Mouse (Mus musculus) 416B (cell line): Measurements from ENCODE around the gene Dhx37.
"Not testable (repeated sequence)": the region's sequence is repeated elsewhere in the genome, so short reads cannot be mapped to it uniquely, and the experiment has no call there.

Experiments
- DNase-seq: peaks from one replicate; pipeline ENCODE4 v3.0.0; 2011; ENCODE audit warnings: low read depth

Dhx37 gene

DNA sequence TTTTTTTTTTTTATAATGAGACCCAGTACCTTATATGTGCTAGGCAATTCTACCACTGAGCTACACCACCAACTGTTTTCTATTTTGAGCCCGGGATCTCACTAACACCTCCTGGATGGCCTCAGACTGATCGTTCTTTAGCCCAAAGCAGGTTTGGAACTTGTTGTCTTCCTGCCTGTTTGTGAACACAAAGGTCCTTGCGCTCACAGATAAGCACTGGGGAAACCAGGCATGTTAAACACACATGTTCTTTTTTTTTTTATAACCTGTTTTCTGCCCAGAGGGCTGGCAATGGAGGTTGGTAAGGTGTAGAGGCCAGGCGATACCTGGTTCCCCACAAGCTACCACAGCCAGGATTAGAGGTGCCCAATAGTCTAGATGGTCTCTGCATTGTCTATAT, 14.7 kb upstream of the Dhx37 start:
- no peak for DNase-seq

DNA sequence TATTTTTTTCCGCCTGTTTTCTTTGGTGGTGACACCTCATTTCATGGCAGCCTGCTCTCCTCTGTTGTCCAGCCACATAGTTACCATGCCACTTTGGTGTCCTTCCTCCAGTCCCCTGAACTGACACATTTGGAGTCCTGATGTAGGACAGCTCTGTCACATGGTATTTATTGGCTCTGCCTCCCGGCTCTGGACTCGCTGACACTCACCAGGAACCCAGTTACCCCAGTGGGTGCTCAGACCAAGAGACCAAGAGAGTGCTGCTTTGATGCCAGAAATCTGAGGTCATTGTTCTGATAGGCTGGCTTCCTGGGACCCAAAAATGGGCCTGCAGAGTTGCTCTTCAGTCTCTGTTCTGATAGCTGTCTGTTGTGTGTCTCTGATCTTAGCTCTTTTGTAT, 14.1 kb upstream of the Dhx37 start:
- no peak for DNase-seq

DNA sequence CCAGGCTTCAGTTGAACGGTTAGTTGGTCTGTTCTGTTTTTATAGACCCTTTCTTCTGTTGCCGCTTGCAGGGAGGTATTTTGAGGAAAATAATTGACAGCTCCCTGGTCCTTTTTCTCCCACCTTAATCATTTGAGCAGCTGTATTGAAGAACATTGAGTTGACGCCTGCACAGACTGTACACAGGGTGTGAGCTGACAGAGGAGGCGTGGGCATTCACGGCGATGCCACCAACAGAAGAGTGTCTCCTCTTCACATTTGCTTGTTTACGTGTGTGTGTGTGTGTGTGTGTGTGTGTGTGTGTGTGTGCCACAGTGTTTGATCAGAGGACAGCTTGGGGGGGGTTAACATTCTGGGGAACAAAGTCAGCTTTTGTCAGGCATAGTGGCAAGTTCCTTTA, 12.4 kb upstream of the Dhx37 start:
- no peak for DNase-seq

DNA sequence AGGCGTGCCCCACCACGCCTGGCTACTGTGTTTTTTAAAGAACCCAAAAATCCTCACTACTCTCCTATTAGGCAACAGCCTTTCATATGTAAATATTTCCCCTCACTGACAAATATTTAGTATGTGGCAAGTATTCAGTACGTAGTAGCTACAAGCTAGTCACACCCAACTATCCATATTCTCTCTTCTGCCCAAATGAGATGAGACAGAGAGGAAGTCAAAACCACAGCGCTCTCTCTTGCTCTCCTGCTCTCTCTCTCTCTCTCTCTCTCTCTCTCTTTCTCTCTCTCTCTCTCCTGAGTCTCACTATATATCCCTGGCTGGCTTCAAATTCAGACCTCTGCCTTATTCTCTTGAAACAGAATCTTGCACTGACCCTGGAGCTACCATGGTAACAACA, 10.6 kb upstream of the Dhx37 start:
- DNase-seq: peak; percentile 85

DNA sequence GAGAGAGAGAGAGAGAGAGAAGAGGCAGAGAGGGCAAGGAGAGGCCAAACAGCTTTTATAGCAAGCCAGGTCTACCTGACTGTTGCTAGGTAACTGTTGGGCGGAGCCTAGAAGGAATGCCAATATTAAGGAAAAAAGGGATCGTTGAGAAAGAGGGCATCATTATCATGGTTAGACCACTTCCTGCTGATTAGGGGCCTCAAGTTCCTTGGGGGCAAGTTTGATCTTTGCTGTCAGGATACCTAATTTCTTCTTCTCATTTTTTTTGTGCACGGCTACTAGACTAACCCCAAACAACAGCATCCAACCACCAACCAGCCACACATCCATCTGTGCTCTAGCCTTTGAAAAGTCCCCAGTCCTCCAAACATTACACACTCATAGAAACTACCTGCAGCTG, 10.0 kb upstream of the Dhx37 start:
- no peak for DNase-seq

DNA sequence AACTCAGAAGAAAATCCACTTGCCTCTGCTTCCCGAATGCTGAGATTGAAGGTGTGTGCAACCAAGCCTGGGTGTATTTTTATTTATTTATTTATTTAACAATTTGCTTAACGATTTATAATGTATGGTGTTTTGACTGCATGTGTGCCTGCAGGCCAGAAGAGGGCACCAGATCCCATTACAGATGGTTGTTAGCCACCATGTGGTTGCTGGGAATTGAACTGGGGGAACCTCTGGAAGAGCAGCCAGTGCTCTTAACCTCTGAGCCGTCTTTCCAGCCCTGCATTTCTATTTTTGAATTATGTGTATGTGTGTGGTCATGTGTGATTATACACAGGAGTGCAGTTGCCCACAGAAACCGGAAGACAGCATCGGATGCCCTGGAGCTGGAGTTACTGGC, 9.4 kb upstream of the Dhx37 start:
- no peak for DNase-seq

DNA sequence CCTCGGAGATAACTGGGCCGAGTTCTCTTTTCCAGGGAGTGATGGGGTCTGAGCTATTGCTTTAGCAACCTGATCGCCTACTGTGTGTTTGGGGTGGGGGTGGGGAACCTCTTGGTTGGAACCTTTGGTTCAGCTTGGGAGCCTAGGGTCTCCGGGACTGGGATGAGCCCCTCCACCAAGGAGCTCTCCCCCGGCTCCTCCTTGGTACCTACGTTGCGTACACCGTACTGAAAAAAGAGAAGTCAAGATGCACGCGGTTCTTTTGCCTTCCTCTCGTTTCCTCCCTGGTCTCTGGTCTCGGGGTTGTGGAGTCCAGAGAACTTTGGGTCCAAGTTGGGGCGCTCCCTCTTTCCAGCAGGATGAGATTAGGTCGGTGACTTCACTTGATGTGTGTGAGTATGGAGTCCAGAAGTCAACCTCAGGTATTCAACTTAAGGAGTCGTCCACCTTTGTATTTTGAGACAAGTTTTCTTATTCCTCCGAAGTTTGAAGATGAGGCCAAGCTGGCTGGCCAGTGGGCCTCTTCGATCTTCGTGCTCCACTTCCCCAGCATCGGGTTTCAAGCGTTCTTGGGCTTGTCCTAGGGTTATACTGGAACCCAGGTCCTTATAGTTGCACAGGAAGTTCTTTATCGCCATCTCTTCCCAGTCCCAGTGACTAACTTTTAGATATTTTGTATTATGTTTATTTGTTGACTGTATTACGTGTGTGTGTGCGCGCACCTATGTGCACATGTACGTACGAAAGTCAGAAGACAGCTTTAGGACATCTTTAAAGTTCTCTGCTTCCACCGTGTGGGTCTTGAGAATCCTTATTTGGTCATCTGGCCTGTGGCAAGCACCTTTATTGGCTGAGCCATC, 8.4 kb upstream of the Dhx37 start:
- peak; percentile 63 for DNase-seq

DNA sequence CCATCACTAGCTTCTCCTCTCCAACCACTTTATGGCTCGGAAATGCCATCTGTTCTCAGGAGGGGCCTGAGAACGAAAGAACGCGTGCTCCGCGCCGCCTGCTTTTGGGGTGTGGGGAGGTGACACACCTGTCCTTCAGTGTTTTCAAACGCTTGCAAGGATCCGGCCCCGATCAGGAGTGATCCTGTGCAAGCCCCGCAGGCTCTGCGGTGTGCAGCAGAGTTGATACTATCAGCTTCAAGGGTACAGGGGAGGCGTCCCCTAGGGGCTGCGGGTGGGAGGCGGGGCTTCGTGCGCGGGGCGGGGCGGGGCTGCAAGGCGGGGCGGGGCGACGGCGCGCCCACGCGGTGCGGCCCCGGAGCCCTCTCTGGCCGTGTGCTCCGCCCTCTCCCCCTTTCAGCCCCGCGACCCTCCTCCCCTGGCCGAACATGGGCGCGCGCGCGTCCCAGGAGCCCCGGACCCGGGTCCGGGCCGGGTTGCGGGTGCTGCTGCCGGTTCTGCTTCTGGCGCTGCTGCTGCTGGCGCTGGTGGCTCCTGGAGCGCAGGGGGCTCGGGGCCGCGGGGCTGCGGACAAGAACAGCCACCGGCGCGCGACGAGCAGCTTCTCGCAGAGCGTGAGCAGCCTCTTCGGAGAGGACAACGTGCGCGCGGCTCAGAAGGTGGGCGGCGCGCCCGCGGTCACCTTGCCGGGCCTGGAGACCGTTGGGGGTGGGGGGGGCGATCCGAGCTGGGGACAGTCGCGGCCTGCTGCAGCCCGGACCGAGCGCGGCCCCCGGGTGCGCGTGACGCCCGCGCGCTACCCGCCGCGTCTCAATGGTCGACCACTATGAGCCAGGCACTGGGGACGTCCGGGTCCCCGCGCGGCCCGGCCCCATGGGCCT, 7.6 kb upstream of the Dhx37 start, which contains the start of gene Bri3bp:
TSS of gene Bri3bp (plus strand) at position 335 of the 881 bp plus-strand sequence.
- peak; percentile 67 for DNase-seq

DNA sequence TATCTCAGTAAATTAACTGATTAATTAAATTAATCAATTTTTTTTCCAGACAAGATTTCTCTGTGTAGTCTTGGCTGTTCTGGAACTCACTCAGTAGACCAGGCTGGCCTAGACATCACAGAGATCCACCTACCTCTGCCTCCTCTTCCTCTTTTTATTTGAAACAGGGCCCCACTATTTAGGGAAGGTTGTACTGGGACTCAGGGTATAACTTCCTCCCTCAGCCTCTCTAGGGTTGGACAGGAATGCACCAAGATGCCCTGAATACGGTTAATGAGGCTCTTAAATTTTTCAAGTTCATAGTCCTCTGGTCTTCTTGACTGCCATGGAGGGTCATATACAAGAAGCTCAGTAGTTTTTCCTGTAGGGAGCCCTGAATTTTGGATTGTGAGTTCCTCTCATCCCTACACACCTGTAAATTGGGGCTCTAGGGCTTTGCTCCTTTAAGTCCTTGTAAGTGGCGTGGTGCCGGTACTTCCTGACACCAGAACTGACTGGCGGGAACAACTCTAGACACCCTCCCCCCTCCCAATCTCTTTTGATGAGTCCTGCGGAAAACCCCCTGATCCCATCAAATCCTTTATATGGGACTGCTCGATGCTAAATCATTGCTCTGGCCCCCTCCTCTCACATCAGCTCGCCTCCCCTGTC, 6.8 kb upstream of the Dhx37 start:
- DNase-seq: peak; percentile 74

DNA sequence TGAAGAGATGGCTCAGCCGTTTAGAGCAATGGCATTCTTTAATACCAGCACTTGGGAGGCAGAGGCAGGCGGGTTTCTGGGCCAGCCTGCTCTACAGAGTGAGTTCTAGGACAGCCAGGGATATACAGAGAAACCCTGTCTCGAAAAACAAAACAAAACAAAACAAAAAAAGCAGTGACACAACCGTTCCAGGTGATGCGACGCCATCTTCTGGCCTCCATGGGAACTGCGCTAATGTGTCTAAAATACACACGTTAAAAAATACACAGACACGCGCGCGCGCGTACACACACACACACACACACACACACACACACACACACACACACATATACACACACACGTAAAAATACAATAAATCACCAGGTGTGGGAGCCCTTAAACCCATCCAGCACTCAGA, 426 bp upstream of the Dhx37 start:
- peak; percentile 75 for DNase-seq

DNA sequence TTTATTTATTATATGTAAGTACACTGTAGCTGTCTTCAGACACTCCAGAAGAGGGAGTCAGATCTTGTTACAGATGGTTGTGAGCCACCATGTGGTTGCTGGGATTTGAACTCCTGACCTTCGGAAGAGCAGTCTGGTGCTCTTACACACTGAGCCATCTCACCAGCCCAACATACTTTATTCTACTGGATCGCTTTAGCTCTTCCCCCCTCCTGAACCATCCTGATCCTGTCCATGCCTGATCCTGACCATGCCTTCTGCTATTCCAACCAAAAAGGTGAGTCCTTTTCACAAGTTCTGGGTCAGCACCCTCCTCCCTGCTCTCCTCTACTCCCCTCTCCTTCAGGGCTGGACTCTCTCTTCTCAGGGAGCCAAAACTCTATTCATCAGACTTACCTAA, 1.6 kb downstream of the Dhx37 start:
- DNase-seq: not testable (repeated sequence)

DNA sequence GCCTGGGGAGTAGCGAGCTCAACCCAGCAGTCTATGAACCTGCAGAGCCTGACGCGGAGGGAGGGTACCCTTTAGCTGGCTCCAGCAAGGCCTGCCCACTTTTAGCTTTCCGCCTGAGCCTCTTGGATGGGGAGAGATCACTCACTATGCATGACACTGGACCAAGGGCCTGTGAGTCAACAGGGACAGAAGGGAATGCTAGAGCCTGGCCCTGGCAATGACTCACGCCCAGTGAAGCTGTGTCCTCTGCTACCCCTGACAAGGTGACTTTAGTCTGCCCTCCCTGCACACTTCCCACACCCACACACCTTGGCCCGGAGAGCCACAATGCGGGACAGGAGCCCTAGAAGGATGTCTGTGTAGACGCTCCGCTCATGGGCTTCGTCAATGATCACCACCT, 7.6 kb downstream of the Dhx37 start:
- no peak for DNase-seq

DNA sequence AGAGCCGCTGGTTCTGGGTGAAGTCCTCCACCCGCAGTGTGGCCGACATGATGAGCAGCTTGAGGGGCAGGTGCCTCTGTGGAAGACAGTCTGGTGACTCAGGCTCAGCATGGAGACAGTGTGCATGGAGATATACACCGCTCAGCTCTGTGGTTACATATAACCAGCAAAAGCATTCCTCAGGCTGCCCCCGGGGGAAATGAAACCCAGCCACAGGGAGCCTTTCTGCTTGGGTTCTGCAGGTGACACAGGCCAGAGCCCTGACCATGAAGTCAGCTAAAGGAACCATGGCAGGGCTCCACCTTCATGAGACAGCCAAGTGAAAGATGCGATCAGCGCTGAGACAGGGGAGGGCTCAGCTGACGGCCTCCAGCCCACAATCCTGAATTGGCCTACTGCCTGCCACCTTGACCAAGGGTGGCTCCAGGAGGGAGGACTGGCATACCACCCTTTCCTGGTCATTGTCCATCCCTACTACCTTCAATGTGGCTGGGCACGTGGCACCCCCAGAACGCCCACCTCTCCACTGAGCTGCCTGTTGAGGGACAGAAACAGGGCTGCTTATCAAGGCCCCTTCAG, 8.1 kb downstream of the Dhx37 start:
- DNase-seq: no peak

DNA sequence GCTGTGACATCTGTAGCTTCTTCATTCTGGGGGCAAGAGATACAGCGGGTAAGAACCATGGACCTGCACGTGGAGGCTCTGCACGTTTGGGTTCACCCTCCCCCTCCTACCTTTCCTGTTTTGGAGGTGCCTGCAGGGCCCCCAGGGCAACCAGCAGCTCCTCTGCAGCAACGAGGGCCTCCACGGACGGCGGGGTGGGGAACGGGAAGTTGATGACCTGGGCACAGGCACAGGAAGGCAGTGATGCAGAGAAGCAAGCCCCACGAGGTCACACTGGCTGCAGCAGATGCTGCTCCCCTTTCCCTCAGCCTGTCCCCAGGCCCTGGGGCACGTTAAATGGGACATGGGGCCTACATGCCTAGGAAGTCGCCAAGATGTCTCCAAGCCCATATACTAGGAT, 14.8 kb downstream of the Dhx37 start:
- DNase-seq: no peak

DNA sequence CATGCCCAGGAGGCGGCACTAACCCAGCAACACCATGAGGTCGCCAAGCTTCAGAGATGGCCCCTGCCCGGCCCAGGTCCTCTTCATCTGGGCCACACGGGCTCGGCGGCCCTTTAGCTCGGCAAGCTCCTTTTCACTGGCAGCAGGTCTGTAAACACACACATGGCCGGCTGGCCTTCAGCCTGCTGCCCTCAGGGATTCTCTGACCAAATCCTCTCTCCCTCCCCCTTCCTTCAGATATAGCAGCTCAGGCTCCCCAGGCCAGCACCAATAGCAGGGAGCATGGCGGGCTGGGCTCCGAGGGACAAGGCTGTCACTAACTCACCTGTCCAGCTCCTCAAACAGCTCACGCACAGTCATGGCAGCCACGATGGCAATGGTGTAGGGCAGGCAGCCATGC, 15.3 kb downstream of the Dhx37 start:
- DNase-seq: no peak

DNA sequence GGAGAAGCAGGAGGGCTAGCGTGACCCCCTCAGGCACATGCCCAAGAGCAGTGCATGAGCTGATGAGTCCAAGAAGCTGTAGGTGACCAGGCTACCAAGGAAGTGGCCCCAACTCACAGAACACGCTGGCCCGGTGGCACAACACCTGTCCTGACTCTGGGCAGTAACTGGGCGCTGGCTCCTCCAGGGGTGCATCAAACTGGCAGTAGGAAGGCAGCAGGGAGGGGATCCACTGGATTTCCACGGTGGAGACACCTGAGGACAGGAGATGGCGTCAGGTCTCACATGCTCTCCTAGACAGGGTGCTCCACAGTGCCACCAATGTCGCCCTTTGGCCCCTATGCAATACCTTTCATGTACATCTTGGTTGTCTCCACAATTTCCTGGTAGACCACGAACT, 17.7 kb downstream of the Dhx37 start:
- DNase-seq: no peak

DNA sequence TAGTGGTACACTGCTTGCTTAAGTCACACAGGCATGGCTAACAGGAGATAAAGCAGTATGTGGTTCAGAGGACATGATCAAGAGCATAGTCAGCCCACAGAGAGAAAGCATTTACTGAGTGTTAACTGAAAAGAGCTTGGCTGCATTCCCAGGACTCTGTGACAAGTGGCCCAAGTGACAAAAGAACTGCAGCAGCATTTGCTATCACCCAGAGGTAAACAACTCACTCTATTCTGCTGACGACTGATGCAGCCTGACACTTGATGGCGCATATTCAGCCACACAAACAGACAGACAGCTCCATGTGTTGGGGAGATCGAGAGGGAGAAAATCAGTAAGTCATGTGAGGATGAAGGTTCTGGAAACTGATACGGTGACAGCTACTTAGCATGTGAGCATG, 20.2 kb downstream of the Dhx37 start:
- DNase-seq: no peak

DNA sequence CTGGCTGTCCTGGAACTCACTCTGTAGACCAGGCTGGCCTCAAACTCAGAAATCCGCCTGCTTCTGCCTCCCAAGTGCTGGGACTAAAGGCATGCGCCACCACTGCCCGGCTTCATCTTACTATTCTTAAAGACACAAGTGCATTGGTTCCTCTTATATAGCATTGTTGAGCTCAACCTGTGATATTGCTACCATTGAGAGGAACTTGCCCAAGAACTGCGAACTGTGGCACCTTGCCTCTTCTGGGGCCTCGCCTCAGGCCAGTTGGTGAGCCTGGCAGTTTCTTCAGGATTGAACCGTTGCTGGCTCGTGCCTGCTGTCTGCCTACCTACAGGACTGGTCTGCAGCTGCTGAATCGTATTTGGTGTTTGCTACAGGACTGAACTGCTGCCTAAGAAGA, 21.4 kb downstream of the Dhx37 start:
- DNase-seq: not testable (repeated sequence)

DNA sequence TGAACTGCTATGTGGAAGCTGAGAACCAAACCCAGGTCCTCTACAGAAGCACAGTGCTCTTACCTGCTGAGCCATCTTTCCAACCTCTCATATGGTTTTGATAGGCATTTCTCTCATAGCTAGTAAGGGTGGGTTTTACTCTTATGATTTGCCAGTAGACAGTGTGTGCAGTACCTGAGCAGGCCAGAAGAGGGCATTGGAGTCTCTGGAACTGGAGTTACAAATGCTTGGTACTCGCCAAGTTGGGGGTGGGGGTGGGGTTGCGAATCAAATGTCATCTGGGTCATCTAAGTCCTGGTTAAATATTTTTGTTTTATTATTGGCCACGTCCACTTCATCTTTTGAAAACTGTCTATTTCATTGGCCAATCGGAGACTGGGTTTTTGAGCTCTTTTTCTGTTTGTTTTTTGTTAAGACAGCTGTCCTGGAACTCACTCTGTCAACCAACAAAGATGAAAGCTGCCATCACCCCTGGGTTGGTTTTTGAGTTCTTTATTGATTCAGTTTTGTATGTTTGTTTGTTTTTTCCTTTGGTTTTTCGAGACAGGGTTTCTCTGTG, 21.9 kb downstream of the Dhx37 start:
- DNase-seq: peak; percentile 82

DNA sequence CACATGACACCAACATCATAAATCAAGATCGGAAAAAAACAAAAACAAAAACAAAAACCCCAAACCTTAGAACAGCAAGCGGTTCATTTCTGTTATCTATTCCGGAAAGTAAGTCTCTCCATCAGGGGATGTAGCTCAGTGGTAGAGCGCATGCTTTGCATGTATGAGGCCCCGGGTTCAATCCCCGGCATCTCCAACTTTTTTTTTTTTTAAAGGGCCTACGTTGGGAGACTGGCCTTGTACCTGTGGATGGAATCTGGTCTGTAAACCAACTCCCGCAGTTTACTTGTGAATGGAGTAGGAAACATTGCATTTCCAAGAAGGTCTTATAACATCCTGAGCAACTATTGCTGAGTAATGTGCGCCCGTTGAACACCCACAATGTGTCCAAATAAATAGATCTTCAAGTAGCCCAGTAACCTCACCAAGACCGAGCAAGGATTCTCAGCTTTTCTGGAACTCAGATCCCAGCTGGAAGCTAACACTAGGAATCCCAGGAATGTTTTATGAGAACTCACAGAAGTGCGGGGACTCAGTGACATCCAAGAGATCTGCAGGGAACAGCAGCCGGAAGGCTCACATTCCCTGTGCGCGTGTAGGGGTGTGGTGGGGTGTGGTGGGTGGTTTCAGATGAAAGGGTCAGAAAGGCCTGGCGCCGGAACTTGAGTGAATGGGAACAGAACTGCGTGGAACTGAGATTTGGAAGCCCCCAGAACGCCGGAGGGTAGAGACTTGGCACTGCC, 24.4 kb downstream of the Dhx37 start:
- DNase-seq: peak; percentile 86

DNA sequence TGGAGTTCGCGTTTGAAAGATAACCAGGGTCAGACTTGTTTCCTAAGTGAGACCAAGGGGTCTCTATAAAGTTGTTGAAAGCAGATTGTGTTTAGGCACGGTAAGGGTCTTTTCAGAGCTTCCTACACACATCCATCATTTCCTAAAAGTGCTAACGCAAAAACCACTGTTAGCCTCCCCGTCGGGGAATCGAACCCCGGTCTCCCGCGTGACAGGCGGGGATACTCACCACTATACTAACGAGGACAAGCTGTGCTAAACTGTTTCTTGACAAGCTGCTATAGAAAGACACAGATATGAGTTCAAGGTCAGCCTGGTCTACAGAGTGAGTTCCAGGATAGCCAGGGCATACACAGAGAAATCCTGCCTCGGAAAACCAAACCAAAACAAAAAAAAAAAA, 25.1 kb downstream of the Dhx37 start:
- DNase-seq: peak; percentile 92
